Mouse (Mus musculus) WW6 (cell line): ENCODE data around the gene Atf7ip.

Source experiments
- DNase-seq: peaks from one replicate; pipeline ENCODE4 v3.0.0-alpha.2; 2013; ENCODE audit warnings: low read depth, low spot score

Gene Atf7ip

GRCm38 (mm10) chr6:136522658-136523057 lies 16.7 kb downstream of the Atf7ip start:
- DNase-seq = no peak

GRCm38 (mm10) chr6:136524751-136525150 lies 18.8 kb downstream of the Atf7ip start:
- no peak for DNase-seq

- no peak for DNase-seq
Measured at GRCm38 (mm10) chr6:136525567-136525966, 19.6 kb downstream of the Atf7ip start.

- DNase-seq = no peak
Measured at GRCm38 (mm10) chr6:136529156-136529555, 23.2 kb downstream of the Atf7ip start.

GRCm38 (mm10) chr6:136531792-136532230 lies 25.8 kb downstream of the Atf7ip start:
- no peak for DNase-seq

- peak; percentile 85 for DNase-seq
Measured at GRCm38 (mm10) chr6:136532535-136533291, 26.7 kb downstream of the Atf7ip start.

- no peak for DNase-seq
Measured at GRCm38 (mm10) chr6:136533804-136534203, 27.8 kb downstream of the Atf7ip start.

- DNase-seq = no peak
Measured at GRCm38 (mm10) chr6:136534444-136534843, 28.5 kb downstream of the Atf7ip start.

- DNase-seq = no peak
Measured at GRCm38 (mm10) chr6:136535176-136535575, 29.2 kb downstream of the Atf7ip start.

GRCm38 (mm10) chr6:136536121-136536520 lies 30.2 kb downstream of the Atf7ip start:
- no peak for DNase-seq

GRCm38 (mm10) chr6:136541350-136541749 lies 35.4 kb downstream of the Atf7ip start:
- no peak for DNase-seq

GRCm38 (mm10) chr6:136542105-136542504 lies 36.1 kb downstream of the Atf7ip start:
- DNase-seq = no peak

- DNase-seq = no peak
Measured at GRCm38 (mm10) chr6:136543164-136543563, 37.2 kb downstream of the Atf7ip start.

GRCm38 (mm10) chr6:136545284-136545870 lies 39.4 kb downstream of the Atf7ip start:
- DNase-seq = no peak

- no peak for DNase-seq
Measured at GRCm38 (mm10) chr6:136546286-136546685, 40.3 kb downstream of the Atf7ip start.

- no peak for DNase-seq
Measured at GRCm38 (mm10) chr6:136546987-136547386, 41.0 kb downstream of the Atf7ip start.

- no peak for DNase-seq
Measured at GRCm38 (mm10) chr6:136548041-136548770, 42.2 kb downstream of the Atf7ip start.

- no peak for DNase-seq
Measured at GRCm38 (mm10) chr6:136548796-136549195, 42.8 kb downstream of the Atf7ip start.

GRCm38 (mm10) chr6:136549606-136550005 lies 43.6 kb downstream of the Atf7ip start:
- DNase-seq = no peak

- no peak for DNase-seq
Measured at GRCm38 (mm10) chr6:136550596-136551304, 44.8 kb downstream of the Atf7ip start.

GRCm38 (mm10) chr6:136551550-136552109 lies 45.7 kb downstream of the Atf7ip start:
- DNase-seq = no peak

- no peak for DNase-seq
Measured at GRCm38 (mm10) chr6:136553156-136553555, 47.2 kb downstream of the Atf7ip start.
